Mouse (Mus musculus) kidney, adult 2 months (tissue): ENCODE measurements around the gene Pdzrn3. TPM values are rescaled to one million over a fixed set of nuclear protein-coding genes. Genes with fewer than 3 reads are reported as not detected.

Source experiments
- DNase-seq: peaks from one replicate; pipeline ENCODE4 v3.0.0; 2021
- H3K27ac ChIP-seq: fragments of 200-500 bp; 2 replicates; pipeline ENCODE4 v1.5.1; 2012; ENCODE audit warnings: low read depth, low read length, control low read depth, inconsistent platforms; ENCODE audit not compliant: insufficient read depth
- H3K27me3 ChIP-seq: fragments of 200-500 bp; replicated peaks from 2 replicates; pipeline ENCODE4 v1.6.1; 2012; ENCODE audit warnings: mild to moderate bottlenecking, moderate library complexity, low read length, inconsistent platforms; ENCODE audit not compliant: control insufficient read depth, insufficient read depth
- H3K36me3 ChIP-seq: fragments of 200-500 bp; 2 replicates; pipeline ENCODE4 v1.6.1; 2012; ENCODE audit warnings: mild to moderate bottlenecking, moderate library complexity, low read length, inconsistent platforms; ENCODE audit not compliant: control insufficient read depth, insufficient read depth
- H3K4me1 ChIP-seq: fragments of 200-500 bp; 2 replicates; pipeline ENCODE4 v1.6.1; 2011; ENCODE audit warnings: low read length; ENCODE audit not compliant: control insufficient read depth, insufficient read depth
- H3K4me3 ChIP-seq: fragments of 200-500 bp; 2 replicates; pipeline ENCODE4 v1.5.1; 2011; ENCODE audit warnings: mild to moderate bottlenecking, low read depth, low read length, control low read depth; ENCODE audit not compliant: insufficient read depth
- CTCF ChIP-seq: fragments of 200-500 bp; conservative IDR thresholded peaks from 2 replicates; pipeline ENCODE4 v1.5.1; 2011; ENCODE audit warnings: low read depth, mild to moderate bottlenecking, control low read depth, low read length, moderate library complexity, mixed read lengths; ENCODE audit not compliant: insufficient read depth, insufficient read length
- POLR2A ChIP-seq: fragments of 200-500 bp; IDR thresholded peaks from one replicate; pipeline ENCODE4 v1.6.1; 2011; ENCODE audit warnings: low read depth, low read length, control low read depth
- WGBS: fragments of 180-500 bp; shearing (Covaris S2); methylation state at CpG from one replicate; pipeline ENCODE4 v1.1.7; 2018; 5-methylcytosine and 5-hydroxymethylcytosine counted together
- polyA plus RNA-seq: library from polyadenylated mRNA; depleted of rRNA; stranded (reverse); fragments of >200 nt; gene quantifications from 2 replicates; pipeline ENCODE4 v1.2.3, GENCODE M21; 2012

Pdzrn3 gene
- polyA plus RNA-seq, 1 experiment, result 11.9 TPM

GRCm38 (mm10) chr6:101236230-101236629 is 141.5 kb downstream of the Pdzrn3 start:
- Histone ChIP-seq H3K27ac (no peak overlapping the region), H3K36me3 (no peaks in the 10 kb centered on the region), H3K4me3 (no peak overlapping the region), H3K27me3 (no peaks in the 10 kb centered on the region; the same call in 1 of the 2 replicates), H3K4me1 (no peaks in the 10 kb centered on the region)
- WGBS, result 85% methylated on average over 7 of the region's 7 CpGs
- TF ChIP-seq POLR2A, result no peak
- no peak for TF ChIP-seq CTCF
- DNase-seq, result no peak

DNA sequence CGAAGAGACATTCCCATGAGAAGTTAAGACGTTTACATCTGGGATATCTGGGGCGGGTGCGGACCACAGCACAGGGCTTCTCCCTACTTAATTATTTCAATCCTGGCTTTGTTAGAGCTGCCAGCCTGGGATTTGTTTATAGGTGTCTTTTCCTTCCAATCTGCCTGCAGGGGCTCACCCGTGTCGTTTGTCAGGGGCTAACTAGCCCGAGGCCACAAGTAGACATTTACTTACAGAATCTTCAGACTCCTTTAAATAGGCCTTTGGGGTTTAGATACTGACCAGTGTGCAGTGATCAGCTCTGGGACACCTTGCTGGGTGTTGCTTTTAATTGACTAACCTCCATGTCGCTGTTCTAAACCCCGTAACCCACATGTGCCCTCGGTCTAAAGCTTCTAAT is 143.3 kb downstream of the Pdzrn3 start:
- Histone ChIP-seq H3K36me3 (no peaks in the 10 kb centered on the region), H3K4me1 (no peaks in the 10 kb centered on the region), H3K27ac (no peak overlapping the region), H3K4me3 (no peak overlapping the region), H3K27me3 (no peaks in the 10 kb centered on the region; the same call in 1 of the 2 replicates)
- DNase-seq, result no peak
- TF ChIP-seq CTCF (no peak), POLR2A (no peak)
- WGBS, result 74% methylated on average over 10 of the region's 10 CpGs

DNA sequence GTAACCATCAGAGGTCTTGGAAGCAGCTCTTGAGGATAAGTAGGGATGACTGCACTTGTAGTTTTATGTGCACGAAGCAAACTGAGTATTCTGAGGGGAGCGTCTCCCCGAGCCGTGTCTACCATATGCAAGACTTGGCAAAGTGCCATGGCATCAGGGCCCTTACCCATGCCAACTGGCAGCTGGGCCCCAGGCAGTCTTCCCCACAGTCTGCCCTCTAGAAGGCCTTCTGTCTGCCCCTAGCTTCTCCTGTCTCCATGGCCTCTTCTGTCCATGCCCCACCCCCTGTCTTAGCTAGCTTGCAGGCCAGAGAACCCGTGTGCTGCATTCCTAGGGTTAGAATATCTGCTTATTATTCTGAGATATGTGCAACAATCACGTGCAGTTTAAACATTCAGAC is 144.0 kb downstream of the Pdzrn3 start:
- TF ChIP-seq POLR2A (no peak), CTCF (no peak)
- Histone ChIP-seq H3K36me3 (no peaks in the 10 kb centered on the region), H3K27ac (no peak overlapping the region), H3K4me1 (no peaks in the 10 kb centered on the region), H3K27me3 (no peaks in the 10 kb centered on the region; the same call in 1 of the 2 replicates), H3K4me3 (no peak overlapping the region)
- no peak for DNase-seq
- WGBS, result 79% methylated on average over 6 of the region's 6 CpGs

DNA sequence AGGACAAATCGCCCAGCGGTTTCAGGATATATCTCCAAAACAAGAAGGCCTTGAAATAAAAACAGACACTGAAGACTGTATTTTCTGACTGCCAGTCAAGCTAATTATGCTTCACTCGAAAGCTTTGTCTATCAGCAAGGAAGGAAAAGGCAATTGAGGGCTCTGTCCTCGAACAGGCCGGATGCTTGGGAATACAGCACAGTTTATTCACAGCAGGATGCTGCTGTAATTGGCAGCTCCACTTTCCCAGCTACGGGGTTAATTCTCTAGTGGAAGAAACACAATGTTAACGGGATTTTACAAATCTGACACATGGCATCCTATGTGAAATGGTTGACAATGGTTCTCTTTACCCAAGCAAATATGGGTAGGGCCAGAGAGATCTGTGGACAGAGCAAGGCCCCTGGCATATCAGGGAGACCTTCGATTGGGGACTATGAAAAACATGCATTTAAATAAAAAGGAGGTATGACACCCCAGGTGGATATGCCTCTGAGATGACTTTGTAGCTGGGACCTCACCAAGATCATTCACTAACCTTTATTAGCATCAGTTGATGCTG is 150.3 kb downstream of the Pdzrn3 start:
- no peaks in the 10 kb centered on the region for H3K27me3 ChIP-seq
- 75% methylated on average over 8 of the region's 8 CpGs for WGBS
- no peaks in the 10 kb centered on the region for H3K4me1 ChIP-seq
- H3K27ac ChIP-seq, result no peak overlapping the region
- no peak for TF ChIP-seq CTCF
- TF ChIP-seq POLR2A, result no peak
- DNase-seq, result no peak
- H3K36me3 ChIP-seq, result no peaks in the 10 kb centered on the region
- H3K4me3 ChIP-seq, result no peak overlapping the region

DNA sequence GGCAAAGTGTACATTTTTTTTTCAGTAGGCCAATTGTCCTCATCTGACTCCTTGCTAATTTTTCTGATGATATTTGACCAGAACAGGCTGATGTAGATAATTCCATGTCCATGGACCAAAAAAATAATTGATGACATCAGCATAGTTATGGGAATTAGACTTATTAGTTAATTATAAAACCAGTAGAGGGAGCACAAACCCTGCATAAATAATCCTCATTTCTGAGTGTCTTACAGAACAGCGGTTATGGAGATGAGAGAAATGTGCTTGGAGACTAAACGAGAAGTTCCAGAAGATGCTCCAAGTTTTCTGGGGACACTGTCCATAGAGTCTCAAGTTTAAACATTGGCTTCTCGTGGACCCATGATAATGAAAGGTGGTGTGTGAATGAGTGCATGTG is 157.4 kb downstream of the Pdzrn3 start:
- Histone ChIP-seq H3K4me3 (no peak overlapping the region), H3K27ac (no peak overlapping the region), H3K27me3 (no peaks in the 10 kb centered on the region), H3K4me1 (peaks cover under 1% of the 10 kb centered on the region; the same call in 1 of the 2 replicates), H3K36me3 (no peaks in the 10 kb centered on the region)
- peak; percentile 4 for DNase-seq
- TF ChIP-seq CTCF (no peak), POLR2A (no peak)
- WGBS, result 56% methylated on average over 3 of the region's 3 CpGs

DNA sequence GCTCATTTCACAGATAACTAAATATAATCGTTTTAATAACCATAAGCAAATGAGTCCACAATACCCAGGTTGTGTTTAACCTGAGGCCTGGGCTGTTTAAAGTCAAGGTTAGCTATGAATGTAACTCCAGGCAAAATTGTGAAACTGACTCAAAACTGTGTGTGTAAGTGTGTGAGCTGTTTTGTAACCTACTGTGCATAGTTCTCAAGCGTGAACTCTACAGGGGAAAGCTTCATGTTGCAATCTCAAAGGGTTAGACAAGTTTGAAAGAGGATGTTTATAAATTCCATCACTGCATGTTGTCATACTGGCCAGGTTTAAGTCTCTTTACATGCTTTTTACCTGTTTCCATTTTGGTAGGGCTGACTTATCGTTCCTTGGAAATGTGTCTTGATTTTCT is 158.7 kb downstream of the Pdzrn3 start:
- no peak overlapping the region for H3K4me3 ChIP-seq
- no peaks in the 10 kb centered on the region for H3K27me3 ChIP-seq
- 84% methylated on average over 3 of the region's 3 CpGs for WGBS
- no peaks in the 10 kb centered on the region for H3K36me3 ChIP-seq
- no peak for DNase-seq
- peaks cover 2% of the 10 kb centered on the region; the same call in 1 of the 2 replicates for H3K4me1 ChIP-seq
- TF ChIP-seq POLR2A (no peak), CTCF (no peak)
- no peak overlapping the region for H3K27ac ChIP-seq

DNA sequence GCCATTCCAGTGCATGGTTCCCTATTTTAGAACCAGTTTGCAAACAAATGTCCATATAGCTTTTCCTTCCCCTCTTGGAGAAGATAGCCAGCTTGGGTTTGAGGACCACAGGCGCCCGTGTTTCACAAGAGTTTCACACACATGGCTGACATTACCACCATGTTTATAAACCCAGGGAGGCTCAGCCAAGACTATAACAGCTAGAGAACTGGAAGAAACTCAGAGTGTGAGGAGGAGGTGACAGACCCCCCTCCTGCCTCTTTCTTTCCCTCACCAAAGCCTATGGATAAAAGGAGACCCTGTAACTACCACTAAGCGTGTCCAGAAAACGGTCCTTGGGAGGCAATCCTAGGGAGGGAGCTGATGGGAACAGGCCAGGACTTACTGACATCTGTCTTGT is 159.5 kb downstream of the Pdzrn3 start:
- WGBS, result 66% methylated on average over 4 of the region's 4 CpGs
- H3K36me3 ChIP-seq, result no peaks in the 10 kb centered on the region
- H3K4me1 ChIP-seq, result peaks cover 2% of the 10 kb centered on the region; the same call in 1 of the 2 replicates
- no peak overlapping the region for H3K4me3 ChIP-seq
- TF ChIP-seq CTCF, result no peak
- TF ChIP-seq POLR2A, result no peak
- DNase-seq, result no peak
- H3K27me3 ChIP-seq, result no peaks in the 10 kb centered on the region
- H3K27ac ChIP-seq, result no peak overlapping the region

DNA sequence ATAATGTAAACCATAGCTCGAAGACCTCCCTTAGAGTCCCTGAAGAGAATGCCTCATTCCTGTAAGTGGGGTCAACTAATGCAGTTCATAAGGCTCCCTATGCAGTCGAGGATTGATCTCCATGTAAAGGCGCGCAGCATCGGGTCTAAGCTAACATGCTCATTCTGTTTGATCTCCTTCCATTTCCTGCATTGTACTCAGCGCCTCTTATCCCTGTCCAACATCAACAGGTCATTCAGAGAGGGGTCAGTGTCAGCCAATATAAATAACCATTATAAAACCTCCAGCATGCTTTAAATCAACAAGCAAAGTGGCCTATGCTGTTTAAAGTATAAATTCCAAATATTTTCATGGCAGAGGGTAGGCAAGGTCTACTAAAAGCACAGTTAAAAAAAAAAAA is 159.9 kb downstream of the Pdzrn3 start:
- Histone ChIP-seq H3K36me3 (no peaks in the 10 kb centered on the region), H3K27me3 (no peaks in the 10 kb centered on the region), H3K4me1 (peaks cover 2% of the 10 kb centered on the region; the same call in 1 of the 2 replicates), H3K27ac (no peak overlapping the region), H3K4me3 (no peak overlapping the region)
- DNase-seq, result peak; percentile 10
- TF ChIP-seq CTCF, result no peak
- TF ChIP-seq POLR2A, result no peak
- WGBS, result 47% methylated on average over 6 of the region's 6 CpGs
